Mouse (Mus musculus): Measurements from ENCODE around the gene Ndufv3.

- no peak for TF ChIP-seq CTCF (conservative IDR thresholded peaks at IDR 0.05; ENCODE audit: low read length)
- TF ChIP-seq NANOG (IDR thresholded peaks at IDR 0.05; ENCODE audit: borderline replicate concordance, low read length) = no peak
- TF ChIP-seq POU5F1 (IDR thresholded peaks at IDR 0.05; ENCODE audit: borderline replicate concordance, low read length) = no peak
Observed at GRCm38 (mm10) chr17:31499725-31500124, 20.2 kb upstream of the Ndufv3 start.

All from E14TG2a.4 (cell line).